Mouse (Mus musculus): Measurements from ENCODE around the gene Hexim2. TPM values are rescaled to one million over a fixed set of nuclear protein-coding genes. Genes with fewer than 3 reads are reported as not detected.

Gene Hexim2
- total RNA-seq, 2 experiments from 2014 or later: 0.96 to 2.4 TPM

GRCm38 (mm10) chr11:103111301-103111700, 20.9 kb upstream of the Hexim2 start:
- no peak for ATAC-seq (replicated peaks; ENCODE audit: low FRiP score, poor library complexity, severe bottlenecking)

GRCm38 (mm10) chr11:103111881-103112551, 20.2 kb upstream of the Hexim2 start:
- no peak for ATAC-seq (replicated peaks; ENCODE audit: low FRiP score, poor library complexity, severe bottlenecking)

GRCm38 (mm10) chr11:103112552-103112912, 19.7 kb upstream of the Hexim2 start:
- ATAC-seq (replicated peaks; ENCODE audit: low FRiP score, poor library complexity, severe bottlenecking): no peak

- ATAC-seq (replicated peaks; ENCODE audit: low FRiP score, poor library complexity, severe bottlenecking): no peak
These were observed 19.2 kb upstream of the Hexim2 start for GRCm38 (mm10) chr11:103113005-103113404.

GRCm38 (mm10) chr11:103113771-103114170, 18.5 kb upstream of the Hexim2 start:
- ATAC-seq (replicated peaks; ENCODE audit: low FRiP score, poor library complexity, severe bottlenecking): no peak

GRCm38 (mm10) chr11:103114270-103114943, 17.8 kb upstream of the Hexim2 start:
- ATAC-seq (replicated peaks; ENCODE audit: low FRiP score, poor library complexity, severe bottlenecking): no peak

GRCm38 (mm10) chr11:103115163-103116007, 16.8 kb upstream of the Hexim2 start:
- ATAC-seq (replicated peaks; ENCODE audit: low FRiP score, poor library complexity, severe bottlenecking): peak; percentile 62

- peak; percentile 84 for ATAC-seq (replicated peaks; ENCODE audit: low FRiP score, poor library complexity, severe bottlenecking)
These were observed 16.0 kb upstream of the Hexim2 start, which contains the start of gene Hexim1 for GRCm38 (mm10) chr11:103116008-103116818. Gene Hexim1, plus strand, starts transcription at chr11:103116231.

GRCm38 (mm10) chr11:103116959-103117590, 15.2 kb upstream of the Hexim2 start:
- peak; percentile 64 for ATAC-seq (replicated peaks; ENCODE audit: low FRiP score, poor library complexity, severe bottlenecking)

- 0 out of 2 replicates have a peak, but pooled peaks have one; percentile 12 for ATAC-seq (replicated peaks; ENCODE audit: low FRiP score, poor library complexity, severe bottlenecking)
These were observed 14.6 kb upstream of the Hexim2 start for GRCm38 (mm10) chr11:103117591-103118009.

GRCm38 (mm10) chr11:103118866-103119265, 13.4 kb upstream of the Hexim2 start:
- ATAC-seq (replicated peaks; ENCODE audit: low FRiP score, poor library complexity, severe bottlenecking): no peak

GRCm38 (mm10) chr11:103119609-103120008, 12.6 kb upstream of the Hexim2 start:
- ATAC-seq (replicated peaks; ENCODE audit: low FRiP score, poor library complexity, severe bottlenecking): no peak

GRCm38 (mm10) chr11:103120315-103120714, 11.9 kb upstream of the Hexim2 start:
- no peak for ATAC-seq (replicated peaks; ENCODE audit: low FRiP score, poor library complexity, severe bottlenecking)

- ATAC-seq (replicated peaks; ENCODE audit: low FRiP score, poor library complexity, severe bottlenecking): peak; percentile 85
These were observed 587 bp downstream of the Hexim2 start for GRCm38 (mm10) chr11:103132576-103133455.

- ATAC-seq (replicated peaks; ENCODE audit: low FRiP score, poor library complexity, severe bottlenecking): peak; percentile 12
These were observed 1.4 kb downstream of the Hexim2 start for GRCm38 (mm10) chr11:103133456-103134185.

- ATAC-seq (replicated peaks; ENCODE audit: low FRiP score, poor library complexity, severe bottlenecking): no peak
These were observed 2.0 kb downstream of the Hexim2 start for GRCm38 (mm10) chr11:103134221-103134620.

- ATAC-seq (replicated peaks; ENCODE audit: low FRiP score, poor library complexity, severe bottlenecking): no peak
These were observed 3.9 kb downstream of the Hexim2 start for GRCm38 (mm10) chr11:103136039-103136577.

All from erythroblast, adult 5-6 weeks (primary cell).